Mouse (Mus musculus): ENCODE data around the gene Rsad2. TPM values are rescaled to one million over a fixed set of nuclear protein-coding genes. Genes with fewer than 3 reads are reported as not detected.
"Not testable (repeated sequence)": the region's sequence is repeated elsewhere in the genome, so short reads cannot be mapped to it uniquely, and the experiment has no call there.

Rsad2 gene
- total RNA-seq, 2 experiments from 2014 or later, result 0.37 to 0.48 TPM

DNA sequence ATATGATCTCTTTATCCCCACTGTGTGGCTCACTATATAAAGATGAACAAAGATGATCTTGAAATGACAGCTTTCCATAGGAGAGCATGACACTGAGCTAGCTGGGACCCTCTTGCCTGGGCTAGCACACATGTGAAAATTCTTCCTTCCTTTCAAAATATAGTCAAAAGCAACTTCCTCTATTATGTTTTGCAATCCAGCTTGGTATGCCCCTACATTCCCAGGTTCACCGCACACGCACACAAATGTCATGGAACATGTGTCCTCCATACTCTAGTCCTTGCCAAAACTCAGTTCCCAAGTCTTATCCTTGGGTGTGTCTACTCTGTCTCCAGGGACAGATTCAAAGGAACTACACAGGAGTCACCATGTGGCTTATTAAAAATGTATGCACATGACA is 6.8 kb downstream of the Rsad2 start:
- no peak for DNase-seq (ENCODE audit: low spot score in 2 of 2)

DNA sequence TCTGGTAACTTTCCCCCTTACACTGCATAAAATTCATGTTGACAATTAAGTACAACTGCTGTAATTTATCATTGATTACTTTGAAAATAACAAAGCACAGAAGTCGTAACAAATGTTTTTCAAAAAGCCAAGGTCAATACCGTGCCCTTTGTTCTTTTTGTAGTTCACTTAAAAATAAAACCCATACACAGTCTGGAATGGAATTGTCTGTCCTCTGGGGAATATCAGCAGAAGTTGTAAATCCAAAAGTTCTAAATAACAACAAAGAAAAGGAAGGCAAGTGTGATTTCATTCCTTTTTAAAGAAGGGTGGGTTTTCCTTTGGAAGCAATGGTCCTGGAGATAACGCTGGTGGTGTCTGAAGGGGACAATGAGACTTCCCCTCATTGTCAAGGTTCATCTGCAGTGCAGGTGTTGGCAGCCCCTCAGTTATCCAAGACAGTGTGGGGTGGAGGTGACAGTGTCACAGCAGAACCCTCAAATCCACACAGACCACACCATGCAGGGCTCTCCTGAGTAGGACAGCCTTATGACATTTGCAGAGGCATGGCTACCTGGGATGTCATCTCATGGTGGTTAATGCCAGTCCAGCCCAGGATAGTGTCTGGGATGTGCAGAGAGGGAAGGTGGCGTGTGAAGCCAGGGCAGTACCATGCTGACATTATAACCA is 9.7 kb downstream of the Rsad2 start:
- DNase-seq (ENCODE audit: low spot score in 2 of 2), result no peak

DNA sequence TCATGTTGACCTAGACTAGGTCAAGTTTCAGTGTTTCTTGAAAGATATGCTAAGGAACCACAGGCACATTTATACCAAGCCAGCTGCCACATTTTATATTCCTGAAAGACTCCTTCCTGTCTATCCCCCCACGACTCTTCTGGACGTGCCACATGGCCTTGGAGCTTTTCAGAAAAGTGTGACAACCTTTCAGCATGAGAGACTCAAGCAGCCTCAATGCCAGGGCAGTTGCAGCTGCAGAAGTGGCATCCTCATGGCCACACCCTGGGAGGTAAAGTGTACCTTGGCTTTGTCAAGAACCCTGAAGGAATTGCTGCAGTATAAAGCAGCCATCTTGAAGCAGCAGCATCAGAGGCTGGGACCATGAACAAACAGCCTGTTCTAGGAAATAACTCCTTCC is 11.7 kb downstream of the Rsad2 start:
- DNase-seq (ENCODE audit: low spot score in 2 of 2), result no peak

DNA sequence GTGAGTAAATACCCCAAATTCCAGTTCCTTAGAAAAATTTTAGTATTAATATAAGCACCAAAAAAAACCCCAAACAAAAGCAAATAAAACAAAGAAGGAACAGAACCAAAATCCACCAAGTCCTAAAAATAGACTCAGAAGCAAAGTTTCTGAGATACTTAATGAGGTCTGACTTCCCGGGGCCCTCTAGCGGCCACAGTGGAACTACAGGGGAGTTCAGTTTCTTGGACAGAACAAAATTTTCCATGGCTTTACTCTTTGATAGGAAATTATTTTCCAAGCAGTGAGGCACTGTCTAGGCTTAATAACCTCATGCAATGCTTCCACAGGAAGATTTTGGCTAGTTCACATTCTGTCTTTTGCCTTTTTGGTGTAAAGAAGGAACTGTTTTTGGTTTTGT is 12.2 kb downstream of the Rsad2 start:
- DNase-seq (ENCODE audit: low spot score in 2 of 2), result peak; percentile 55 to 75

DNA sequence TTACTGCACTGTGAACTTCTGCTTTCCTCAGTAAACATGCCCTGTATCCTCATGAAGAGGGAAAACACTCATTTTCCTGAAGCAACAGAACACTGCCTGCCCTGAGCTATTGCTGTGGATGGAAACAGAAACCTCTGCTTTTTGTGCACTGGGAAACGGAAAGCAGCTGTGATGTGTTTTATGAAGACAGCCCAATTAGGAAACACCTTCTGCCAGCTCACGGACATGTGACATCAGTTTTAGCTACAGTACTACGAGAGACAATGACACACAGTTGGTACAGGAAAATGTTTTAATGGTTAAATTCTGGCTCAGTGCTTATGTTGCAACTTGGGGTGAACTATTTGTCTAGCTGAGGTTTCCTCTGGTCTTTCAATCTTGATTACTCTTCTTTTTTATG is 16.9 kb downstream of the Rsad2 start:
- DNase-seq (ENCODE audit: low spot score in 2 of 2), result no peak

DNA sequence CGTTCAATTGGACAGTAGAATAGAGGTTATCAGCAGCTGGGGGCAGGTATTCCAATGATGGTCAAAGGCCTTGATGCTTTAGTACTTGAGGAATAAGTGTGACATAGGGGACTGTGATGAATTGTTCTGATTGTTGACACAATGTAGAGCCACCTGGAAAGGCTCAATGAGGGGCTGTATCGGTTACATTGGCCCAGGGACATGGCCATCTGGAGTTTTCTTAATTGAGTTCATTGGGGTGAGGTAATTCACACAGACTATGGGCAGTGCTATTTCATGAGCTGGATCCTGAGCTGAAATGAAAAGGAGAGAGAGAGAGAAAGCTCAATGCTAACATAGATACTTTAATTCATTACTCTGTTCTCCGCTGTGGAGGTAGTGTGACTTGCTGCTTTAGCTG is 18.3 kb downstream of the Rsad2 start:
- no peak for DNase-seq (ENCODE audit: low spot score in 2 of 2)

DNA sequence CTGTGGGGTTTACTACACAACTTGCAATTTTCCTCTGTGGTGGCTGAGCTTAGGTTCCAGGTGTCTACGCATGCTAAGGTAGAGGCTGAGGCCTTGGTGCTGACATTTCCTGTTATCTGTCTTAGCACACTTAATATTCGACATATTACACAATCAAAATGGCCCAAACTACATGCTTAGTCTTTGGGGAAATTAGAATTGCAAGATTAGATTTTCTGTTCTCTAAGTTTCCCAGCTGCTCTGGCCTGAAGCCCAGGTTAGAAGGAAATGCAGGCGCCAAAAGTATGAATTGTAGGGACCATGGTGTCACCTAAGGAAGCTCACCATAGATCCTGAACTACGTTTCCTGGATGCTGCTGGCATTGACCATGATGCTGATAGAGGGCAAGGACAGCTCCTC is 19.9 kb downstream of the Rsad2 start:
- DNase-seq (ENCODE audit: low spot score in 2 of 2), result no peak

DNA sequence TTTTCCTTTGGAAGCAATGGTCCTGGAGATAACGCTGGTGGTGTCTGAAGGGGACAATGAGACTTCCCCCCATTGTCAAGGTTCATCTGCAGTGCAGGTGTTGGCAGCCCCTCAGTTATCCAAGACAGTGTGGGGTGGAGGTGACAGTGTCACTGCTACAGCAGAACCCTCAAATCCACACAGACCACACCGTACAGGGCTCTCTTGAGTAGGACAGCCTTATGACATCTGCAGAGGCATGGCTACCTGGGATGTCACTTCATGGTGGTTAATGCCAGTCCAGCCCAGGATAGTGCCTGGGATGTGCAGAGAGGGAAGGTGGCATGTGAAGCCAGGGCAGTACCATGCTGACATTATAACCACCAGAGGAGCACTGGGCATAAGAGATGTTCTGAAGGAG is 27.5 kb downstream of the Rsad2 start:
- DNase-seq (ENCODE audit: low spot score in 2 of 2), result not testable (repeated sequence)

DNA sequence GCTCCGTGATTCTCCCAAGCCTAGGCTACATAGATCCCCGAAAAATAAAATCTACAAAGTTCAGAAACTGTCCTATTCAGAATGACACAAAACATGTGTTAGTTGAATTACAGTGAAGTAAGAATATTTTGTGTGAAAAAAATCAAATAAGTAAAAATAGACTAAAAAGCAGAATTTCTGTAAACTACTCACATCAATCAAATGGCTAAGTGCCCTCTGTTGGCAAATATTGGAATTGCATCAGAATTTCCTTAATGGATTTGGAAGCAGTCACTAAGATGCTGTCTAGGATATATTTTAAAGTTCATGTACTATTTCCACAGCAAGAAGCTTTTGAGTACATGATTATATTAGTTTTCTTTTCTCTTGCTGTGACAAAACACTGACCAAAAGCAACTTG is 31.4 kb downstream of the Rsad2 start:
- DNase-seq (ENCODE audit: low spot score in 2 of 2), result peak in 1 of 2 experiments; percentile 75

DNA sequence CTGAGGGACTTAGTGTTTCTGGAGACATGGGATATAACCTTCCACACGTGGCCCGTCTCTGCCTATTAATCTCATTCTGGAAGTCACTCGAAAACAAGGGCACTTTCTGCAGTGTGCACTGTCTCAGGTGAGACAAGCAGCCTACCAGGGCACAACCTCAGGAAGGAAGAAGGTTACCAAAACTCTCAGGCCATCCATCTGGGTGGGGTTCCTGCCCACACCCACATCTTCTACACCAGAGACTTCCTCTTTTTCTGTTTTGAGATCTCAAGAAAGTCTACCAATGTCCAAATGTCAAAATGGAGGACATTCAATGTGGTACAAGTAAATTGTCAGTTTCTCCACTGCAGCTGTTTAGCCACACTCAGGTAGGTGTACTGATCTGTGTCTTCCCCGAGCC is 37.9 kb downstream of the Rsad2 start:
- no peak for DNase-seq (ENCODE audit: low spot score in 2 of 2)

DNA sequence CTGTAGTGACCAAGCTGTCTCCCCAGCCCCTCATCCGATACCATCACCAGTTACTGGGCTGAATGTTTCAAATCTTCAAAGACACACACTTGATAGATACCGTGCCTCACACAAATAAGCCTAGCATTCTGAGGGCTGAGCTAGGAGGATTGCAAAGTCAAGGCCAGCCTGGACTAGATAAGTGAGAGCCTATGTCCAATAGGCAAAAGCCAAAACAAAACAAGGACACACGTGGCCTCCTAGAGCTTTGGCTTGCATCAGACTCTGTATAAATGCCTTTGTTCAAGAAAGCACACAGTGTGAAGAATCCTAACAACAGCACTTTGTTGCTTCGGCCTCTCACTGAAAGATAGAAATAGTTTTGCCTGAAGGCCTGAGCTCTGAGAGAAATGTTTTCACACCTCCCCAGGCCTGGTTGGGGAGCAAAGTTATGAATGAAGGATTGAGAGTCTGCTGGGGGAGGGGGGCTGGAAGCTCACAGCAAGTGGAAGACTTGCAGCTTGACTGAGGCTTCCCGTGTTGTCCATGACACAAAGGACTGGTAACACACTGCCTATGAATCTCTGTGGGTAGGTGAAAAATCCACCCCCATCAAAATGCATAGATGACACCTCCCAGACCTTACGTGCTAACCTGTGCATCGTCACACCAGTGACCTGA is 39.5 kb downstream of the Rsad2 start:
- no peak for DNase-seq (ENCODE audit: low spot score in 2 of 2)

DNA sequence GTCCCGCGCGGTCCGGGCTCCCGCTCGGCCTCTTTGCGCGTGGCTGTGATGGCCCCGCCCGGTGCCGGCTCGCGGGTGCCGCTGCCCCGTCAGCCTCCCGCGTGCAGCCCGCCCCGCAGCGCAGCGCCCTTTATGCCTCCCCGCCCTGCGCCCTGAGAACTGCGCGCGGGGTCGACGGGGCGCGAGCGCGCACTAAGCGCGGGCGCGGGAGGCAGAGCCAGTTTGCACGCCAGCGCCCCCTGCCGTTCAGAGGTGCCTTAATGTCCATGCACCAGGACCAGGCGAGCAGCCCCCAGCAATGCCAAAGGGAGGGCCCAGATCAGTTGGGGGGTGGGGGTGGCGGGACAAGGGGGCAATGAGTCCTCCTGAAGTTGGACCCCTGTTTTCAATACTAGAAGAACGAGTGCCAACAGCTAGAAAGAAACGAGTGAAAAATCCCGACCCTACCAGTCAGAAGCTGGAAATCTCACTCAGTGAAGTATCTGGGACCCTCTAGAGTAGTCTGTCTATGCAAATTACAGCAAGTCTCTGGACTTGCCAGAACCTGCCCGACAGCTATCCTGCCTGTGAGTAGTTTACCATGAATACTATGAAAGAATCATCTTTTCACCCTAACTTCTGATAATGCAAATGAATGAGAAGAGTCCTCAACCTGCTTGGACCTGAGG is 41.0 kb downstream of the Rsad2 start, which contains the start of gene Rnf144a:
TSS of gene Rnf144a (minus strand) at position 151 of the 668 bp plus-strand sequence.
- DNase-seq (ENCODE audit: low spot score in 2 of 2), result peak; percentile 89 to 92

DNA sequence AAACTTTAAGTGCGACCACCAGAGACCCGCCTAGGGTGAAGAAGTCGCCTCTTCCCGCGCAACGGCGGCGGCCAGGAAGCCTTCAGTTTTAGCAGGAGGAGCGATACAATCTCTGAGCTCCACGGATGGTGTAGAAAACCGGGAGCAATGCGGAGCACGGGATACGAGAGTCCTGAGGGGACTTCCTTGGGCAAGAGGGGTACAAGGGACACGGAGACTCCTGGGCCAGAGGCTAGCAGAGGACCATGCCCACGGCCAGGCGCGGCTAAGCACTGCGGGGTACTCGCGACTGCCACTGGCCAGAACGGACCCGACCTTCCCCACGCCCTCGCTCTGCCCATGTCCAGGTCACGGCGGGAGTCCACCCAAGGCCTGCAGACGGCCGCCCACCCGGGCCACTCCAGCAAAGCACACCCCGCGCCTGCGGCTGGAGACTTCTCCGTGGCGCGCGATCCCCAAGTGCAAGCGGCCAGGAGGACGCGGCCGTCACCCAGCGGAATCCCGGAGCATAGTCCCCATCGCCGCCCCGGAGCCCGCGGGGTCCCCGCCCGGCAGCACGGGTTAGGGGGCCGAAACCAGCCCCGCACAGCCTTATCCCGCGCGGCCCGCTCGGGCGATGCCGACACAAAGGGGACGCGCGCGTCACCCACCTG is 41.7 kb downstream of the Rsad2 start:
- no peak for DNase-seq (ENCODE audit: low spot score in 2 of 2)

DNA sequence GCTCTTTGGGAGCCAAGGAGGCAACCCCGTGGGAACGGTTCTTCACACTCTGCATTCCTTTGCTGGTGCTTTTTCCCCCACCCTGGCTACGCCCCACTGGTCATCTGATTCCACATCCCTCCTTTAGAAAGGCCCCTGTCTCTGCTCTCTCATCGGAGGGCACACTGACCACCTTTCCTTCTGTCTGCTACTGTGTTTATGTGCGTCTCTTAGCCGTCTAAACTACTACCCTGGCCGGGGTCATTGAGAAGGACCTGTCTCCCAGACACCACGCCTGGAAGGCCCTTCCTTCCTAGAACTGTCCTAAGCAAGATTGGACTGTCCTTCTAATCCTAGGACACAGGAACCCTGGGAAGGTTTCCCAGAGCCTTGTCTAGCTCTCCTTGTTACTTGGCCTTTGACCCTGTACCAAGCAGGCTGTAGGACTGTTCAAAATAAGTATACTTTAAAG is 42.3 kb downstream of the Rsad2 start:
- DNase-seq (ENCODE audit: low spot score in 2 of 2), result no peak

DNA sequence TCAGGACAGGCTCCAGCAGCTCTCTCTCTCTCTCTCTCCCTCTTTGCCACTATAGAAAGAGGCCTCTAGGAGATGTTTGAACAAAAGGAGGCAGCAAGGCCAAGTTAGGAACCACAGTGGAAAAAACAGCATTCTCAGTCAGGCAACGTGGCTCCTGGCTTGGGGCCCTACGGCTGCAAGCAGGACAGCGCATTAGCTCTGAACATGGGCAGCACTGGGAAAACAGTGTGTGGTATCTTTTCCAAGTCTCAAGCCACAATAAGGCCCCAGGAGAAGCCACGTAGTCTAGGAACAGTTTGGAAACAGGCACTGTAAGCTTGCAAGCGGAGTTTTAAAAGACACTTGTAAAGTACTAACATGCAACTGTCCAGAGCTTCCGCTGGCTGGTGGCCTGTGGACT is 43.5 kb downstream of the Rsad2 start:
- DNase-seq (ENCODE audit: low spot score in 2 of 2), result no peak

DNA sequence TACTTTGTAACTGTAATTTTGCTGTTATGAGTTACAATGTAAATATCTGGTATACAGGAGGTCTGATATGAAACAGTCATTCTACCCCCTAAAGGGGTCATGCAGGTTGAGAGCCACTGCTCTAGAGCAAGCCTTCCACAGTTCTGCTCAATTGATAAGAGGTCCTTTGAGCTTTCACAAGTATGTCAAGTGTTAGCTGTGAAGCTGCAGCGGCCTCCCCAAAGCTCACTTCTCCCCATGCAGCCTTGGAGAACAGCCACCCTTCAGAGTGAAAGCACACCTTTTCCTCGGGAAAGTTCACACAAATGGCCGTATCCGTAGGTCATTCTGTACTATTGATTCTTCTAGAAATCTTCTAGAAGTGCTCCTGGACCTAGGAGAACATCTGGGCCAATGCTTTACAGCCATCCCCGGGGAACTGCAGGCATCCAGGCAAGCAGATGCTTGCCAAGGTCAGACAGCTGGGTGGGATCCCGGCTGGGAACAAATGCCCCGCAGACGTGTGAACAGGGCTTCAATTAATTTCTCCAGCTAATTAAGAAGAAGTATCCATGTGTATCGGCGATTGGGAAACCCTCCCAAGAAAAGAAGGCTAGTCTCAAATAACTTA is 44.3 kb downstream of the Rsad2 start:
- DNase-seq (ENCODE audit: low spot score in 2 of 2), result no peak

DNA sequence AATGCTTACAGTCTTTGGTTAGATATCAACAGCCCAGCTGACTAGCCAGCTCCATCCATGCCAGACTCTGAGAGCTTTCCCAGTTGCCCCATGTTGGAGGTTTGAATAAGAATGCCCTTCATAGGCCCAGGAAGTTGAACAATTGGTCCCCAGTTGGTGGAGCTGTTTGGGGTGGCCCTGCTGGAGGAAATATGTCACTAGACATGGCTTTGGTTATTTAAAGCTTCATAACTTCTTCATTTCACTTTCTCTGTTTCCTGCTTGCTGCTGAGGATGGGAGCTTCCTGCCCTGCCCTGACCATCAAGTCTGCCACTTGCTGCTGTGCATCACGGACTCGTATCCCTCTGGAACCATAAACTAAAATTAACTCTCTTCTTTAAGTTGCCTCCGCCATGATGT is 45.8 kb downstream of the Rsad2 start:
- DNase-seq (ENCODE audit: low spot score in 2 of 2), result no peak

DNA sequence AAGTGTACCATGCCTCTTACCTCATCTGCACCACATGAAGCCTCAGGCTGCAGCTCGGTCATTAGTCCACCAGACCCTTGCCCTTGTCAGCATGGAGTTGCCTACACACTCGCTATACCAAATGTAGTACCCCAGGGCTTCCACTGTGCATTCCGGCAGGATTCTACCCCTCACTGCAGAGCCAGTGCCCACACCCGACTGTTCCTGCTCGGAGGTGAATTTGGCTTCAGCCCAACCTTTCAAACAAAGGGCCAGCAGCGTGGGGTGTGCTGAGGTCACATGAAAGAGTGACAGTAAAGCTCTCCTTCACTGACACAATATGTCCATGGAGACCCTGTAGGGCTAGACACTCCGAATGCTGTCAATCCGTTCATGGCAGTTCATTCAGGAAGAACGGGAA is 47.5 kb downstream of the Rsad2 start:
- no peak for DNase-seq (ENCODE audit: low spot score in 2 of 2)

DNA sequence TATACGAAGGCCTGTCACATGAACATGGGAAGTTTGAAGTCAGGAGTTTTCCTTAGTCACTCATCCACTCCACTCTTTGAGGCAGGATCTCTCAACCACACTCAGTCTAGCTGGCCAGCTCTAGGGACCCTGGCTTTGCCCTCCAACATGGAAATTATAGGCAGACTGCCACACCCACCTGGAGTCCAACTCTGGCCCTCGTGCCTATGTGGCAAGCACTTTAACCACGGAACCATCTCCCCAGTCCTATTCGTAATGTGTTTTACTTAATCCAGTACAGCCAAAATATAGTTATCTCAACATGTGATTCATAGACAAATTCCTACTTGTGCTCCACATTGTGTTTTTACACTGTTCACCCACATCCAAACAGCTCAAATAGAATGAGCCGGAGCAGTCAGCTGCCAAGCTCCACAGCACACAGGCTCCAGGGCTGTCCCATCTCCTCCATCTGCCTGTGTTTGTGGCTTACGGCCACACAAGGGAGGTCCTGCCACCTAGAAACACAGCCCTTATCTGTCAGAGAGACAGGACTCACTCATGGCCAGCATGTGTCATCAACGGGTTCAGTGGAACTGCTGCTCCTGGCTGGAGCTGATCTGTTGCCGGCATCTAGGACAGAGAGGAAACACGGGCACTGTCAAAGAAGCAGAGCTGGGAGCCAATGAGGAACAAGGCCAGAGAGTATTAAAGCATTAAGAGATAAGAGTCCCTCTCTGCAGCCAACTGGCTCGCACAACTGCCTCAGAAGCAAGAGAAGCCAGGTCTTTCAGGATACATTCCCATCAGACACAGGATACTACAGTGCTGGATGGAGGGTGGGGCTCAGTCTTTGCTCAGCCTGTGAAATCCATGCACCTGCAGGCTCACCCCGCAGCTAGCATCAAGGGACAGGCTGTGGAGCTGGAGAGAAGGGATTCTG is 51.2 kb downstream of the Rsad2 start:
- peak; percentile 59 to 67 for DNase-seq (ENCODE audit: low spot score in 2 of 2)

DNA sequence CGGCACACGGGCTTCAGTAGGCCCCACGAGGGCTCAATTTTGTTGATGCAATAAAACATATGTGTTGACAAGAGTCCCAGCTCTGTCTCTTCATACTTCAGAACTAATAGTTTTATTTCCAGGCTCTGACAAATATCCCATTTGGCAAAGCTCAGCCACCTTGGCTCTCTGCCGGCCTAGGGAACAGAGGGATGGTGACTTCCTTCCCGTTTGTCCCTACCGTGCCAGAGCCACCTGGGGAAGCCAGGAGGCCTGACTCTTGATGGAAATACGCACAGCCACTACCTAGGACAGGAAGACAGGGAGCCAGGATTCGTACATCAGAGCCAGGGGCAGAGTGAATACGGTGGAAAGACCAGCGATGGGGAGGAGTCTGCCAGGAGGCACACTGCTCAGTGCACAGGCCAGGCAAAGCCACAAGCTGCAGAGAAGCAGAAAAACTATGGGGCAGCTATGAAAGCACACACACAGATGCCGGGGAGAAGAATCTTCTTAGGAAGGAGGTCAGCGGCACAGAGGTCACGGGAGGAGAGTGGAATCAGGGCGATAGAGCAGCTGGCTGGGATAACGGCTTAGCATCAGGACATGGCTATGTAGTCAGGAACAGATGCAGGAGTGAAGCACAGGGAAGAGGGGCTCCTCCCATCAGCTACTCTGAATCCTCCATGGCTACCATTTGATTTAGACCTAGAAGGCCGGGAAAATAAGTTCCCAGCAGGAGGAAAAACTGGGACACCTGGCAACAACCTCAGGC is 52.7 kb downstream of the Rsad2 start:
- peak in 1 of 2 experiments; percentile 60 for DNase-seq (ENCODE audit: low spot score in 2 of 2)
